Mouse (Mus musculus) heart, postnatal 14 days (tissue): ENCODE results near the gene Lrtm2. TPM values are rescaled to one million over a fixed set of nuclear protein-coding genes. Genes with fewer than 3 reads are reported as not detected.
"Not testable (repeated sequence)": the region's sequence is repeated elsewhere in the genome, so short reads cannot be mapped to it uniquely, and the experiment has no call there.

Experiments
- DNase-seq, 2 experiments: peaks; one replicate each; pipeline ENCODE4 v3.0.0; 2021 to 2022
- intact Hi-C: fragments of 180-260 bp; cut with DNase I; formaldehyde crosslinking; loops from one replicate; pipeline ENCODE4 v1.15.1; 2025
- long read RNA-seq, 2 experiments: library from polyadenylated mRNA; stranded (forward); transcript quantifications; one replicate each; pipeline ENCODE4 v2.0.0; 2021
- total RNA-seq, 2 experiments: library from RNA; stranded (reverse); gene quantifications; 2 replicates each; pipeline ENCODE4 v1.2.3; 2021

Lrtm2 gene
- under 1 TPM; 0.10 to 0.19 TPM for total RNA-seq
- long read RNA-seq, experiment 1 = 0 reads
- long read RNA-seq, experiment 2 = 0 reads

DNA sequence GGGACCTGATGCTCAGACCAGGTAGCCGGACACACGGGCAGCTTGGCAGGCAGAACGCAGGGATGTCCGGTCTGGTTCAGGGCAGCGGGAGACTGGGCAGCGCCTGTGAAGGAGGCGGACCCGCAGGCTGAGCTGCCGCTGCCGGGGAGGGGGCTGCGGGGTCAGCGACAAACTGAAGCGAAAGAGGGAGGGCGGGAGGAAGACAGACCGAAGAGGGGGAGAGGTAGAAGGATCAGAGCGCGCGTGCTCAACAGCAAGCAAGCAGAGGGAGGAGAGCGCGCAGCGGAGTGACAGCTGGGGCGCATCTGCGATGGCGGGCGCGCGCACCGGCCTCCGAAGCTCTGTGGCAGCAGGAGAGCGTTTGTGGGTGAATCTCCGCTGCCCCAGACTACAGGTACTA lies at the start of gene Lrtm2:
Gene Lrtm2 (minus strand): TSS at position 261 of the 400 bp plus-strand sequence.
- no peak for DNase-seq
- intact Hi-C loops = no loop called here

DNA sequence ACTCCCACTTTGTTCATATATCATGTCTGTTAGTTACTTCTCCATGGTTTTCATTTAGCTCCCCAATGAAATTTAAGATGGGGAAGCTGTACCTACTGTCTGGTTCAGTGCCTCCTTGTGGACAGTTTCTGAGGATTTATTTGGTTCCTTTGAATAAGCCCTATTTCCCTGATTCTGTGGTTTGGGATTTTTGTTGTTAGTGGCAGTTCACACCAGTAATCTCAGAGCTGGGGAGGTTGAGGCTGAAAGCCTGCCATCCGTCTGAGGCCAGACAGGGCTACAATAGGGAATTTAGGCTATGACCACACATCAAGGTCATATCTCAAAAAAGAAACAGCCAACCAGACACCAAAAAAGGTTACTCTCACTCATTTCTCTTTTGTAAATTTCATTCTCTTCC lies 48.1 kb upstream of the Lrtm2 start:
- intact Hi-C loops = no loop called here
- DNase-seq = no peak

DNA sequence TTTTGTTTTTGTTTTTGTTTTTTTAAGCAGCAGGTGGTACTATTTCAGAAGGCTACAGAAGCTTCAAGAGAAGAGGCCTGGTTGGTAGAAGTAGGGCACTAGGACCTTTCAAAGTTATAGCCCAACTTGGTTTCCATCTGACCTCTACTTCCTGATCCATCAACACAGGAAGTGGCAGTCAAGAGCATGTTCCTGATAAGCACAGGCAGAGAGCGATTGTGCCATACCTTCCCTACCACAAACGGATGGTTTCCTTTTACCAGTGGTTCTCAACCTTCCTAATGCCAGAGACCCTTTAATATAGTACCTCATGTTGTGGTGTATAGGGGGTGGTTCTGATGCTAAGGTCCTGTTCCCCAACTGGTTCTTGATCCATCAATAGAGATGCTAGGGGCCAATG lies 47.0 kb upstream of the Lrtm2 start:
- DNase-seq = no peak
- intact Hi-C loops = no loop called here

DNA sequence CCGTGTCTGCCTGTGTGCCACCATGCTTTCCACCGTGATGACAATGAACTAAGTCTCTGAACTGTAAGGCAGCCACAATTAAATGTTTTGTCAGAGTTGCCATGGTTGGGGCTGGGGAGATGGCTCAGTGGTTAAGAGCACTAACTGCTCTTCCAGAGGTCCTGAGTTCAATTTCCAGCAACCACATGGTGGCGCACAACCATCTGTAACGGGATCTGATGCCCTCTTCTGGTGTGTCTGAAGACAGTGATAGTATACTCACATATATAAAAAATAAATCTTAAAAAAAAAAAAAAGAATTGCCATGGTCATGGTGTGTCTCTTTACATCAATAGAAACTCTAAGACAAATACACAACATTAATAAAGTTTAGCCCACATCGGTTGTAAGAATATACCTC lies 44.5 kb upstream of the Lrtm2 start:
- intact Hi-C loops = no loop called here
- no peak for DNase-seq

DNA sequence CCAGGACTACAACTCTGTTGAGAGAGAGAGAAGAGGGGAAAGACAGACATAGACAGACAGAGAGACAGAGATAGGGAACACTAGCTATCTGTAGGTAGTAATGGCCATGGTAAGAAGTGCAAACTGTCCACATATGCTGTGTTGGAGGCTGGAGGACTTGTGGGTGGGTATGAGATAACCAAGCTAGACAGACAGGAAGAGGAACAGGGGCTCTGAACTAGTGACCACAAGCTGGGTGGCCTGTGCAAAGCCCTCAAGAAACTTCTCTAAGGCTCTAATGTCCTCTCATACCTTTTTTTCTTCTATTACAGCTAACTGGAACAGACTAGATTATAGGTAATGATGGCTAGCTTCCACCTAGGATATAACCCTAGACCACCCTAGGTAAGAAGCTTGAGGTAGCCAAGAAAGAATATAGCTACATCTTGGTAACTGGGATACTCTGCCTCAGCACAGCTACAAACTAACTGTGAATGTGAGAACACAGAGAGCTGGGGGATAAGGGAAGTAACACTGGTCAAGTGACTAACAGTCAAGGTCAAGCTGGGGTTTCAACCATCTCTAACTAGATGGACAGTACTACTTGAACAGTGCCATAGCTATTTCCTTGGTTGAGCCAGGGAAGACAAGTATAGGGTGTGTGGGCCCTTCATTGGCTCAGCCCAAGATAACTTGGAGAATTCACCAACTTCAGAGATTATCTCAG lies 42.6 kb upstream of the Lrtm2 start:
- no peak for DNase-seq
- intact Hi-C loops = no loop called here

DNA sequence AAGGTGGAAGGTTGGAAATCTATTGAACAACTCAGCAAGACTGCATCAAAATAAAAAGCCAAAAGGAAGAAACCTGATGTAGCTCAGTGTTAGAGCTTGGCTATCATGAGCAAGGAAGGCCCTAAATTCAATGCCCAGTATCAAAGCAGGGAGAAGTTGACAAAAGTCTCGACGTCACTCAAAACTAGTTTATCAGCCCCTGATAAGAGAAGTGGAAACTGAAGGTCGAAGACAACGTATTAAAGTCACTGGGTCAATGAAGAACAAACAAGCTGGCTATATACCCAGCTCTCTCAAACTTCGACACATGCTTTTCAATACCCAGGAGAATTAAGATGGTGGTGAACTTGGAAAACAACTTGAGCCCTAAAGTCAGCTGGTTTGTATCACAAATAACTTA lies 41.7 kb upstream of the Lrtm2 start:
- no peak for DNase-seq
- intact Hi-C loops = no loop called here

DNA sequence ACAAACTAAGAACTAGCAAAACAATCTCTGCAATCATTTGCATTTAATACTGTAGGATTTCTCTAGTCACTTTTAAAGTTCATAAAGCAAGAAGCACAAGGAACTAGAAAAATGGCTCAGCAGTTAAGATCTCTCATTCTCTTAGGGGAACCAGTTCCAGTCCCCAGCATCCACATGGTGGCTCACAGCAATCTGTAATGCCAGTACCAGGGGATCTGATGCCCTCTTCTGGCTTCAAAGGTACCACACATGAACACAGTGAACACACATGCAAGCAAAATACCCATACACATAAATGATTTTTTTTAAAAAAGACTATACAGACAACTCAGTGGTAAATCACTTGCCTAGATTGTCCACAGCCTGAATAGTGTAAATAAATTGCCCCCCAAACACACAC lies 41.1 kb upstream of the Lrtm2 start:
- DNase-seq = no peak
- intact Hi-C loops = no loop called here

DNA sequence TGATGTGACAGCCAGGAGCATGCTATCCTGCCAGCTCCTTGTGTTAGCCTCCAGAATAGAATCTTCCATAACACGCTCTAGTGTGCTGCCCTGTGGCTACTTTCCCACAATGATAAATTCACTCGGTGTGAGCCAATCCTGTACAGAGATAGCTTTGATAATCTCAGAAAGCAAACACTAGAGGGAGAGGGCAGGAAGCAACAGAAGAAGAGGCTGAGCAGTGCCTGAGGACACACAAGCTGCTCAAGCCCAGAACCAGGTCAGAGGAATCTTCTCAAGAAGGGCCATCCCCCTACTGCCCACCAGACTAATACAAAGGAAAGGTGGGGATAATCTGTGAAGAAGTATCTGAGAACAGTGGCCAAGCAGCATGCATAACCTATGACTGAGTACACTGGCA lies 36.8 kb upstream of the Lrtm2 start:
- intact Hi-C loops = no loop called here
- no peak for DNase-seq

DNA sequence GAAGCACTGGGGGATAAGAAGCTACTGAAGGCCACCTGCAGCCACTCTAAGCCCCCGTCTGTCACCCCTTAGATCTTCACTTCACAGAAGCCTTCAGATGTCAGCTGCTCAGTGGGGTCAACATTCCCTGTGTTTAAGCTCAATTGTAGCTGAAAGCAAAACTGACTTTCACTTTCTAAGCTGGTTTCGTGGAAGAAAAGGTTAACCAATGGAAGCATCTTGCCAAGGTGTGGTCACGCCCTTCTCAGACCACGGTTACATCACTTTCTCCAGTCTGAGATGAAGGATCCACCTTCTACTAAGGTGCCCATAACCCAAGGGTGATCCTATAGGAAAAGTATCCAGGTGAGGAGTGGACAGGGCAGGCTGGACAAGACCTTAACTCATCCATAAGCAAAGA lies 36.2 kb upstream of the Lrtm2 start:
- intact Hi-C loops, DNase-seq: not testable (repeated sequence)

DNA sequence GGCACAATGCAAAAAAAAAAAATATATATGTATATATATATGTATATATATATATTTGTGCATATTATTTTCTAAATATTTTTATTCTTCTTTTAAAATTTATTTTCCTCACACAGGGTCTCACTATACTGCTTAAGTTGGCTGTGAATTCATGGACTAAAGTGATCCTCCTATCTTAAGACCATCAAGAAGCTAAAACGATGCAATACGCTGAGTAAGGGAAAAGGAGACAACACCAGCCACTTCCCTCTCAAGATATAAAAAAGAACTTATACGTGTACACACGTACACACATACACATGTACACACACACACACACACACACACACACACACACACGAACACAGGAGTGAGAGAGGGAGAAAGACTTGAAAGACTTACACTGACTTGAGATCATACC lies 33.0 kb upstream of the Lrtm2 start:
- intact Hi-C loops = no loop called here
- no peak for DNase-seq

DNA sequence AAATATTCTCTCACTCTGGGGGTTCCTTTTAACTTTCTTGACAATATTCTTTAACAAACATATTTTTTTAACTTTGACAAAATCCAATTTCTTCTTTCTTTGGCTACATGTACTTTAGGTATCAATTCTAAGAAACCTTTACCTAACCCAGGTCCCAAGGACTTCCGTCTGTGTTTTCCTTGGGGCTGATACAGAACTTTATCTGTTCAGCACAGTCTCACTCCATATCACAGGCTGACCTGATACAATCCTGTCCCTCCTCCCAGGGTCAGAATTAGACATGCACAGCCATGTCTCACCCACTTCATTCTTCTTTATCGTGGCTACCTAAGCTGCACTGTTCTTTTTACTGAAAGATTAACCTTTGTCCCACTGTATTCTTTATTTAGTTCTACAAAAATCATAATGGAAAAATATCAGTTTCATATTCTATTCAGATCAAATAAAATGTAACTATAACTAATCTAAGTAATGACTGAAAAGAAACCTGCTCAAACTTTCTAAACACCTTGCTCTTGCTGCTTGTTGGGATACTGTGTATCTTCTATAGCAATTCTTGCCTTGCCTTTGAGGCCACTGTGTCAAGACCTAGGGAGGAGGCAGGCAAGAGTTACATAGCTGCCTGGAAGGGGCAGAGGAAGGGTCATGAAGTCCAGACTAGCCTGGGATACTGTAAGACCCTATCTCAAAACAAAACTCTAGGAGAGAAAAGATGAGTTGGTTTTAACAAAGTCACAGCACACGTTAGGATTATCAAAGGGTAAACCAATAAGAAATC lies 30.5 kb upstream of the Lrtm2 start:
- intact Hi-C loops = no loop called here
- DNase-seq = no peak

DNA sequence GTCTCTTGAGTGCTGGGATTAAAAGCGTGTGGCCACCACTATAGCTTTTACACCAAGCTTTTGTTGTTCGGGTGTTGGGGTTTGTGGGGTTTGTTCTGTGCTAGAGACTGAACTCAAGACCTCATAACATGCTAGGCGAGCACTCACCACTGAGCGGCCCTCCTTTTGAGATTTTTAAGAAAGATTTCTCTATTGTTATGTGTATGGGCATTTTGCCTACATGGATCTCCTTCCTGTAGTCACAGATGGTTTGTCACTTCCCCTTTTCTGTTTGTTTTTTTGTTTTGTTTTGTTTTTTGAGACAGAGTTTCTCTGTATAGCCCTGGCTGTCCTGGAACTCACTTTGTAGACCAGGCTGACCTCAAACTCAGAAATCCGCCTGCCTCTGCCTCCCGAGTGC lies 29.7 kb upstream of the Lrtm2 start:
- DNase-seq, intact Hi-C loops: not testable (repeated sequence)

DNA sequence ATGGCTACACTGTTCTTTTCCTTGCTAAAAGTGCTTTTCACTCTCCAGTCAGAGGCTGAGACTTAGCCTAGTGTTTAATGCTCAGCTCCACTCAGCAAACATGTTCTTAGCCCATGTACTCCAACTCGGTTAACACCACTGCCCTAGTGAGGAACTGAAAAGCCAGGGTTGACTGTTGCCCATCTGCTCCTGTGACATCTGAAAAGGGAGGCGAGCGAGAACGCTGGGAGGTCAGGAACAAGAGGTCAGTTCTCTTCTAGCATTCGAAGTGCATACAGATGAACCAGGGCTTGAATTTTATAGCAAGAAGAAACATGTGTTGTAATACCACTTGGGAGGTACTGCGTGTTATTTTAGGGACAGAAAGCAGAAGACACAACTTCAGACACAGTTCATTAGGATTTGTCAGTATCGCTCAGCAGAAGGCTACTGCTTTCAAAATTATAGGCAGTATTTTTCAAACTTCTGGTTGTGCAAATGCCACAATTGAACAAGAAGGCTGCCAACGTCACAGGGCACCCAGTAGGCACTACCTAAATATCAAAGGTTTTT lies 27.5 kb upstream of the Lrtm2 start:
- DNase-seq = no peak
- intact Hi-C loops = no loop called here

DNA sequence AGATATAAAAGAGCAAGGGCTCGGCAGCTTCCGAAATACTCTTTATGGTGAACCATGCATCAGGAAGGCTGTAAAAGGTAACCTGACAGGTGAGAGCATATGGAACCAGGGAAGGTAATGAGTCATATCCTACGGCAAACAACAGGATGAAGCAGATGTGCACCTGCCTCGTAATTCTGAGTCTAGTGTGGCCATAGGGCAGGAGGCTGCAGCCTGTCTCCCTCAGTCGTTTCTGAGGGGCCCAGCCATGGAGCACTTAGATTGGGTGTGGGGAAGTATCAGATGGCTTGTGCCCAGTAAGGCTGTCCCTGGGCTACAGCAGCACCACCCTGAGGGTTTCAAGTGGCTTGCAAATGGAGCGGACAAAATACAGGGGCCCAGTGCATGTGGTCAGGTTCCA lies 21.9 kb upstream of the Lrtm2 start:
- no peak for DNase-seq
- intact Hi-C loops = no loop called here

DNA sequence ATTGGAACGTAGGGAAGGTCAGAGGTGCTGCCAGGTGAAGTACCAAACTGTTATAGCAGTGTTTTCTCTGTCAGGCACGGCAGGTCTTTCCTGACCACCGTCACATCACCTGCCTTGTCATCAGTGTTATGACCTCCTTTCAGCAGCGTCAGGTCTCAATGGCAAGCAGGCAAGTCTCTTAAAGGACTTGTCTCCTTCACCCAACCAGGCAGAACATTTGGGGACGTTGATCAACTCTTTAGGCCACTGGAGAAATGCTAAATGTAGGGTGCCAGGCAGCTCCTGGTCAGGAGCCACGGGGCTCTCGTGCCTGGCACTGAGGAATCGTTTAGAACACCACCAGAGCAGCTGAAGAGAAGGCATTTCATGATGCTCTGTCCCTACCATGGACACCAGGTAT lies 21.1 kb upstream of the Lrtm2 start:
- intact Hi-C loops = no loop called here
- no peak for DNase-seq

DNA sequence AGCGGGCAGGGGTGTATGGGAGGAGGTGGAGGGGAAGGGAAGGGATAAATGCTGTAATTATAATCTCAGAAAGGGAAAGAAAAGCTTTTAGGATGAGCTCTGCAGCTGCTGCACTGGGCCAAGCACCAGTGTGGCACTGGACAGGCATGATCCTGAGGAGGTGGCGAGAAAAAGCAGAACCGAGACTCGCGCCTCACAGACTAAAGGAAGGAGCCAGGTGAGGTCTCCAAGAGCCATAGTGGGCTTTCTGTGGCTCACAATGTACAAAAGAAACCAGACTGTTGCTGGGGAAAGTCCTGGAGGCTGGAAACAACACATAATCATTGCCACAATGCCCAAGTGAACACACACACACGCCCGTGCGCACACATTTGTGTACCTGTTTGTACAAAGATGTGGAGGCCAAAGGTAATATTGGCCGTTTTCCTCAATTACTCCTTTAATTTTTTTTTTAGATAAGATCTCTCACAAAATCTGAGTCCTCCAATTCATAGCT lies 20.2 kb upstream of the Lrtm2 start:
- intact Hi-C loops = no loop called here
- DNase-seq = no peak

DNA sequence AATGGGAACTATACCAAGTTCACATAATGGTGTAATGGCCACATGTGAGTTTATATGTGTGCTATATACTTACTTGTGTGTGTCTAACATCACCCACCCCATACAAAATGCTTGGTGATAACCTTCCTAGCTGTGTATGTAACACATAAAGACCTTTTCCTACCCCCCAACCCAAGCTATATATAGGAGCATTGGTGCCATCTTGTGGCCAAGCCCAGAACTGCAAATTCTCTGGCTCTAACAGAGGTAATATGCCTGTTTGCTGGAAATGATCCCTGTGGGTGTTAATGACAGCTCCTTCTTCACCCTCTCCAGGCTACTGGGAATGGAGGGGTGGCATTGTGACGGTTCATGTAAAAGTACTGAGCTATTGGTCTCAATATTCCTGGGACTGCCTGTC lies 17.7 kb upstream of the Lrtm2 start:
- intact Hi-C loops = loop anchor here (1.0 to 10.0 kb wide), 4 partner anchors 81 to 703 kb away; no protein-coding TSS in a partner anchor
- DNase-seq = peak; percentile 70 to 88

DNA sequence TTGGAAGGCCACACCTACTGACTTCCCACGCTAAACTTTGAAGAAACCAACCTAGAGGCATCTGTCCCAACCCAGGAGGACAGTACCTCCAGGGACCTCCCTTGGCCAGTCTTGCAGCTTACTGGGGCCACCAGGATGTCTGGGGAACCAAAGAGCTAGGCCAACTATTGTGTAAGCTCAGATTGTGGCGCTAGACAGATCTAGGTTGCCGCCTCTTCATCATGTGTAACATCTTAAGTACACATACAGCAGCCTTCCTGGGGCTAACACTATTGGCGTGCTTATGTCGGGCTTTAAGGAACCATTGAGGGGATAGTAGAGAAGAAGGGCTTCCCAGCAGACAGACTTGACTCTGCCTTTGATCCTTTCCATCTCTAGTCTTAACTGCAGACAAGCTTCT lies 17.2 kb upstream of the Lrtm2 start:
- intact Hi-C loops = loop anchor here (1.0 to 10.0 kb wide), 4 partner anchors 81 to 703 kb away; no protein-coding TSS in a partner anchor
- DNase-seq = no peak

DNA sequence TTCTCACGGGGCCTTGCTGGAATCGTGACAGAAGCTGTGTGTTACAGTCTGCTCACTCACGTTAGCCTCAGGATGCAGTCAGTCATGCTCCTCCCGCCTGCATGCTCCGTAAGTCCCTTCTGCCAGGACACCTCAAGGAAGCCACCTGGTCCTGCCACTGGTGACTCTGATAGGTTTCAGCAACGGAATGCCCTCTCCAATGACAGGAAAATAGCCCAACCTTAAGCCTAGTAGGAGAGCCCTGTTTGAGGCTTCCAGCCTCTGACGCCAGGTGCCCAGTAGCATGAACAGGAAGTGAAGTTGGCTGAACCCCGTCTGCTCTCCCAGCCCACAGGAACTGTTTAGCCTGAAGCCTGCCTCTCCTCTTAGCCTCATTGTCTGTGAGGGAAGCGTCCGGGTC lies 15.7 kb upstream of the Lrtm2 start:
- DNase-seq = no peak
- intact Hi-C loops = loop anchor here (5.0 to 10.0 kb wide), 2 partner anchors 219 to 701 kb away; no protein-coding TSS in a partner anchor

DNA sequence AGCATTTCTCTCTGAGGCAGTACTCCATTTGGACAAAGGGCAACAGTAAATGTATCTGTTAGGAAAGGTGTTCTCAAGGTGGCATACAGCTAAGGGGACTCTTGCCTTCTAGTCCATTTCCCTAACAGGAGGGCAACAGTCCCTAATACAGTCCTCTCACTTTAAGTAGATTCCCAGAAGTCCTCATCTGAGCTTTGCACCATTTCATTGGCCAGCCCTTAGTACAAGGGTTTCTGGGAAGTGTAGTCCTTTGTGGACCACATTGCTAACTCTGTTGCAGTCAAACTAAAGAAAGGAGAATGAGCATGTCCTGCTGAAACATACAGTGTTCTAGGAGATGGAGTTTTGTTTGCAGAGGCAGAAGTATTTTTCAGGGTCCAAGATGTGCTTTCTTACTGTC lies 10.8 kb upstream of the Lrtm2 start:
- DNase-seq = peak in 1 of 2 experiments; percentile 35
- intact Hi-C loops = loop anchor here (10.0 kb wide), 1 partner anchor 697 kb away; no protein-coding TSS in a partner anchor
